Mouse (Mus musculus): ENCODE data around the gene Ankzf1.

DNA sequence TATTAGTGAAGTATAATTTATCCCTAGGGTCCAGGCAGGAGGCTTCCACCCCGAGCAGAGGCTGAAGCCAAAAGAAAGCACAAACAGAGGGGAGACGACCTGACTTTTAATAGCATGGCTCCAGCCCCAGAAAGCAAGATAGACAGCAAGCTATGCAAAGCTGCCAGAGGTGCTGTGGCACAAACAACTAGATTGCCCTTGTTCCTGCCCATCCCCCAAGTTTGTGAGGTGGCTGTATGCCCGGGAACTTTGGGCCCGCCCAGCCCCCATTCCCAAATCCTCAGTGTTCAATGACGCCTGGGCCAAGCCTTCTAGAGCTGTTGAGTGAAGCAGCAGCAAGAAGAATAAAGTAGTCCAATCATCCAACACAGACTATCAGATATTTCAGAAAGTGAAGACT lies 22.9 kb downstream of the Ankzf1 start:
- TF ChIP-seq CTCF (IDR thresholded peaks at IDR 0.05; ENCODE audit: insufficient read depth, low read length) (no peak), POLR2A (IDR thresholded peaks at IDR 0.05; ENCODE audit: borderline replicate concordance, extremely low read depth, low read depth, low read length) (no peak)

Measured in lung, adult 2 months (tissue).